Mouse (Mus musculus): ENCODE results near the gene Gm12216.
"Not testable (repeated sequence)": the region's sequence is repeated elsewhere in the genome, so short reads cannot be mapped to it uniquely, and the experiment has no call there.

DNA sequence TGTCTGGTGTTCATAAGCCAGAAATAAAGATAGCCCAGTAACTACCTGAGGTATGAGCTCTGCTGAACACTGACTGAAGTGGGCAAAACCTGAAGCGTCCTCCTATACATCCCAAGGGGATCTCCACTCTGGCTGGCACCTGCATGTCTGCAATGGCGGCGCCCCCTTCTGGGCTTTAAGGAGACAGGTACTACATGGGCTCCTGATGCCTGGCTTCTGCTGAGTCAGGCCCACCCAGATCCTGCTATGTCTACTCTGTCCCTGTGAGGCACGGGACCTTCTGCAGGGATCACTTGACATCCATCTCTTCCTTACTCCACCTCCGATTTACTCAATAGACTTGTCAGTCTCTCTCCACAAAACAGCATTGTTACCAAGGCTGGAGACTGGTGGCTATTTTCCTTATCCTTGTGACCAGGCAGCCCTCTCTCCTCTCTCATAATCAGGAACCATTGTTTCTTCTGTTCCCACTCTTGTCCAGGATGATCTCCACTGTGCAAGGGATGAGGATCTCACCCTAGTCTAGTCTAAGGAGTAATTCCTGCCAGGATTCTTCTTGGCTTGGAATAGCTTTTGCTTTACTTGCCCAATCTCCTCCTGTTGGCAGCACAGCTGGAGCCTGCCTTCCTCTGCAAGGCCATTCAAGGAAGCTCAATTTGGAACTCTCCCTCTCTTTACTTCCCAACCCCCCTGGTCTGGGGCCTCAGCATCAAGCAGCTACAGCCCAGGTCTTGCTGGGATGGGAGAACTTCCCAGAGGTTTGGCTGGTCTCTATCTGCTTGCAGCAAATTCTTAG, 15.1 kb upstream of the Gm12216 start:
- not testable (repeated sequence) for TF ChIP-seq HCFC1 (IDR thresholded peaks at IDR 0.05; ENCODE audit: borderline replicate concordance, insufficient read depth, low read length); ZNF384 (IDR thresholded peaks at IDR 0.05; ENCODE audit: low read depth, low read length)
- peak; percentile 84 for TF ChIP-seq MAFK (IDR thresholded peaks at IDR 0.05; ENCODE audit: insufficient read depth, low read depth, low read length)

All from ES-E14 (cell line).